Mouse (Mus musculus) layer of hippocampus, postnatal 10 days (tissue): ENCODE results near the gene Utp15. TPM values are rescaled to one million over a fixed set of nuclear protein-coding genes. Genes with fewer than 3 reads are reported as not detected.

Source experiments
- total RNA-seq, 2 experiments: library from RNA; stranded (reverse); gene quantifications; 2 replicates each; pipeline ENCODE4 v1.2.3; 2021

Gene Utp15
- total RNA-seq, 2 experiments from 2014 or later = 22.3 to 22.6 TPM

Other genes starting within 250 kb of the Utp15 start
- 10 to 100 TPM; 76.3 to 80.5 TPM for gene Arhgef28, start 56.6 kb downstream of the Utp15 start, total RNA-seq
- gene Ankra2, start within 50 bp of the Utp15 start, total RNA-seq = 10 to 100 TPM; 59.2 to 60.1 TPM
- gene Gm21976, start 16.8 kb upstream of the Utp15 start, total RNA-seq = not detected
- 100 to 1,000 TPM; 240 to 268 TPM for gene Btf3, start 54.0 kb upstream of the Utp15 start, total RNA-seq
- gene Foxd1, start 91.2 kb upstream of the Utp15 start, total RNA-seq = 1 to 10 TPM; 1.5 to 1.6 TPM
- gene Gm10320, start 229.0 kb upstream of the Utp15 start, total RNA-seq = not detected